Mouse (Mus musculus) CH12F3 (cell line): ENCODE results near the gene Racgap1.

Experiments used
- in situ Hi-C: fragments of 300-500 bp; cut with MboI; formaldehyde crosslinking; loops from 2 replicates; pipeline ENCODE4 v1.14.3; 2020; ENCODE audit warnings: low sequenced_read_pairs

The Racgap1 gene

GRCm38 (mm10) chr15:99592877-99593276 is 58.6 kb downstream of the Racgap1 start:
- in situ Hi-C loops, result no loop called here

DNA sequence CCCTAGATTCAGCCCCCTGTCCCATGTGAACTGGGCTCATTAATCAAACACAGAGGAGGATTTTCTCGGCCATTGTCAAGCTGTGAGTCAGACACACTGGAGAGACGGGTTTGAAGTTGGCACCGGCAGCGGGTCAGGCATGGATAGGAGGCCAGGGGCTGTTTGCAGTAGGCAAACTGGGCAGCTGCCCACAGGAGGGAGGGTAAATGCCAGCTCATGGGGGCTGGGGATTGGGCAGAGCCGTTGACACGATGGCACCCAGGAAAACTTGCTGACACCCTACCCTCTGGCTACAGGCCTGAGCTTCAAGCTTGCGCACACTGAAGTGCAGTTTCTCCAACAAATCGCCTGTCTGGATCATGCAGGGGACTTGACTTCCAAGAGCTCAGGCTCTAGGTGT is 59.3 kb downstream of the Racgap1 start:
- in situ Hi-C loops, result no loop called here

GRCm38 (mm10) chr15:99590429-99591084 is 60.9 kb downstream of the Racgap1 start, which contains the start of gene Aqp5:
Gene Aqp5 (plus strand): TSS chr15:99590782.
- in situ Hi-C loops, result no loop called here

GRCm38 (mm10) chr15:99589704-99590103 is 61.8 kb downstream of the Racgap1 start:
- in situ Hi-C loops, result no loop called here

- in situ Hi-C loops, result no loop called here
Measured at GRCm38 (mm10) chr15:99589237-99589636, 62.2 kb downstream of the Racgap1 start.

DNA sequence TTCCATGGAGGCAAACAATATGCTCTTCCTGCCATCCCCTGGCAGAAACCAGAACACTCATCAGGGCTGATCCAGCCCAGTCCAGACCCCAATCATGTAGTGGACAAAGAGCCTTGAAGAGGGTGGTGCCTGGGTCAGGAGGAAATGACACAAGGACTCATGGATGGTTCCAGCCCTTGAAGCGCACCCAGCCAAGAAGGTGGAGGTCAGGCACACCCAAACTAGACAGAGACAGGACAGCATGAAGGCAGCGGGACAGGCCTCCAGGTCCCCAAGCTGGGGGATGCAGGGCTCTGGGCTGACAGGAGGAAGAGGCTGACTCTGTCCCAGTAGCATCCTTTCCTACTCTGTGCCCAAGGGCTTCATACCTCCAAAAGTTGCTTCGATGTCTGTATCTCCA is 64.9 kb downstream of the Racgap1 start:
- in situ Hi-C loops, result no loop called here

DNA sequence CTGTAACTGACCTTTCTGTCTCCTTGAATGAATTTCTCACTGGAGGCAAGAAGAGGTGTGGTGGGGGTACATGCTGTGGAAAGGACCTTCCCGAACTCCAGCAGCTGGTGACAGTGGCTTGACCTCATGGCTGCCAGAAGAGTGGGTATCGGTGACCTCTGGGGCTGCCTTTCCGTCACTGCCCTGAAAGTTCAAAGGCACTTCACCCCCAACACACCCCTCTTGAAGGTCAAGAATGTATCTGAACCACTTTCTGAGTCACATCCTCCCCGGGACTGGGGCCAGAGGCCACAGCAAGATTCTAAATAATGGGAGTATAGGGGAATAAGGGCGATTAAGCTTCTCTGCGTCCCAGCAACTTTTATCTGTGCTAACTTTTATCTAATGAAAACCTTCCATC is 65.7 kb downstream of the Racgap1 start:
- in situ Hi-C loops, result no loop called here

DNA sequence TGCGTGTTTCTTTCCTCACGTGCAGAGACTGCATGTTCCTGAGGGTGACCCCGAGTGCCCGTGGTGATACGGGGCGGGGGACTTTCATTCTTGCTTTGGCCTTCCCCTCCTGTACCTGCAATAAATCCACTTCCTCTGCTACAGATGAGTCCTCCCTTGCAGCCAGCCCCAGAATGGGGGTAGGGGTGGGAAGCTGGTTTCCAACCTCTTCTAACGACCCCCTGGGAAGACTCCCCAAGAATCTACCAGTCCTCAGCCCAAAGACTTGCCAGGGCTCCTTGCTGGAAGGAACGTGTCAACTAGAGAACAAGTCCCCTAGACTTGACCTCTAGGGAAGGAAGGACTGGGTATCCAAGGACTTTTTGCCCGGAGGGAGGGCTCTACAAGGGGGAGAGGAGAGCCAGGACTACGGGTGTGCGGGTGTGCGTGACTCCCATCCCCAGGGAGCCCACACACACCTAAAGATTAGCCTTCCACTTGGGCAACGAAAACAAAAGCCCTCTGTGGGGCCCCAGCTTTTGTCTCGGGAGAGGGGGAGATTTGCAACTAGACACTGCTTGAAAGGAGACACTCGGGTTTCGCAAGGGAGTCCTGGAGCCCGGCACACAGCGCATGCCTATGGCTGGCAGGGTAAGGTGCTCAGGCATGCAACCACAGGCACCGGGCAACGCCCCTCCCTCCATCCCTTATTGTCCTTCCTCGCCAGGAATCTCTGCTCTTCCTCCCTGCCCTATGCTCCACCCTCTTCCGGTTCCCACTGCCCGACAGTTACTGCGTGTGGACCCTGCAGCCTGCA is 66.9 kb downstream of the Racgap1 start:
- in situ Hi-C loops, result no loop called here

- in situ Hi-C loops, result no loop called here
Measured at GRCm38 (mm10) chr15:99583463-99584344, 67.8 kb downstream of the Racgap1 start.

DNA sequence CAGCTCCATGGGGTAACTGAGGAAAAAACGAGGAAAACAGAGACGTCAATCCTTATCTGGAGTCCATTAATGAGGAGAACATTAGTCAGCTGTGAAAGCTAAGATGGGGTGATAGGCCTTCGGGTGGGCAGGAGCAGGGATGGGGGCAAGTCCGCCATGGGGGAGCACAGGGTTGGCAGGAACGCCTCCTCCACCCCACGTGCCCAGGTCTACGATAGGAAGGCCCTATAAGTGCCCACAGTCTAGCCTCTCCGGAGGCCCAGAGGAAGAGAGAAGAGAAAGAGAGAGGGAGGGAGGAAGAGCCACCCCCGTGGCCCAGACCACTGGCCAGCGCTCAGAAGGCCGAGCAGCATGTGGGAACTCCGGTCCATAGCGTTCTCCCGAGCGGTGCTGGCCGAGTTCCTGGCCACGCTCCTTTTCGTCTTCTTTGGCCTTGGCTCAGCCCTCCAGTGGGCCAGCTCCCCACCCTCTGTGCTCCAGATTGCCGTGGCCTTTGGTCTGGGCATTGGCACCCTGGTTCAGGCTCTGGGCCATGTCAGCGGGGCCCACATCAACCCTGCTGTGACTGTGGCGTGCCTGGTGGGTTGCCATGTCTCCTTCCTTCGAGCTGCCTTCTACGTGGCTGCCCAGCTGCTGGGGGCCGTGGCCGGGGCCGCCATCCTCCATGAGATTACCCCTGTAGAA is 72.5 kb downstream of the Racgap1 start, which contains the start of gene Aqp2:
TSS of gene Aqp2 (plus strand) at position 254 of the 684 bp plus-strand sequence.
- in situ Hi-C loops, result no loop called here
